Mouse (Mus musculus): ENCODE results near the gene Foxn3.

Gene Foxn3

GRCm38 (mm10) chr12:99352136-99352535 lies 211.2 kb downstream of the Foxn3 start:
- DNase-seq (ENCODE audit: low read depth, low spot score) = no peak

- no peak for DNase-seq (ENCODE audit: low read depth, low spot score)
These were observed 211.7 kb downstream of the Foxn3 start for GRCm38 (mm10) chr12:99351731-99352130.

GRCm38 (mm10) chr12:99349650-99349997 lies 213.8 kb downstream of the Foxn3 start:
- no peak for DNase-seq (ENCODE audit: low read depth, low spot score)

- DNase-seq (ENCODE audit: low read depth, low spot score) = no peak
These were observed 214.3 kb downstream of the Foxn3 start for GRCm38 (mm10) chr12:99348940-99349649.

- DNase-seq (ENCODE audit: low read depth, low spot score) = no peak
These were observed 215.9 kb downstream of the Foxn3 start for GRCm38 (mm10) chr12:99347512-99347911.

- no peak for DNase-seq (ENCODE audit: low read depth, low spot score)
These were observed 216.4 kb downstream of the Foxn3 start for GRCm38 (mm10) chr12:99346982-99347381.

- no peak for DNase-seq (ENCODE audit: low read depth, low spot score)
These were observed 218.1 kb downstream of the Foxn3 start for GRCm38 (mm10) chr12:99345323-99345722.

GRCm38 (mm10) chr12:99343378-99343777 lies 220.0 kb downstream of the Foxn3 start:
- DNase-seq (ENCODE audit: low read depth, low spot score) = no peak

- no peak for DNase-seq (ENCODE audit: low read depth, low spot score)
These were observed 221.2 kb downstream of the Foxn3 start for GRCm38 (mm10) chr12:99342160-99342559.

- DNase-seq (ENCODE audit: low read depth, low spot score) = no peak
These were observed 221.6 kb downstream of the Foxn3 start for GRCm38 (mm10) chr12:99341751-99342150.

GRCm38 (mm10) chr12:99340418-99341182 lies 222.8 kb downstream of the Foxn3 start:
- no peak for DNase-seq (ENCODE audit: low read depth, low spot score)

- peak; percentile 76 for DNase-seq (ENCODE audit: low read depth, low spot score)
These were observed 223.6 kb downstream of the Foxn3 start for GRCm38 (mm10) chr12:99339640-99340325.

GRCm38 (mm10) chr12:99338754-99339153 lies 224.6 kb downstream of the Foxn3 start:
- DNase-seq (ENCODE audit: low read depth, low spot score) = no peak

GRCm38 (mm10) chr12:99337171-99337435 lies 226.3 kb downstream of the Foxn3 start:
- DNase-seq (ENCODE audit: low read depth, low spot score) = no peak

GRCm38 (mm10) chr12:99336349-99337170 lies 226.8 kb downstream of the Foxn3 start:
- no peak for DNase-seq (ENCODE audit: low read depth, low spot score)

- DNase-seq (ENCODE audit: low read depth, low spot score) = no peak
These were observed 227.8 kb downstream of the Foxn3 start for GRCm38 (mm10) chr12:99335628-99336027.

GRCm38 (mm10) chr12:99334026-99334425 lies 229.4 kb downstream of the Foxn3 start:
- DNase-seq (ENCODE audit: low read depth, low spot score) = no peak

GRCm38 (mm10) chr12:99333304-99333968 lies 229.9 kb downstream of the Foxn3 start:
- DNase-seq (ENCODE audit: low read depth, low spot score) = no peak

GRCm38 (mm10) chr12:99332144-99332807 lies 231.1 kb downstream of the Foxn3 start:
- DNase-seq (ENCODE audit: low read depth, low spot score) = no peak

- no peak for DNase-seq (ENCODE audit: low read depth, low spot score)
These were observed 231.9 kb downstream of the Foxn3 start for GRCm38 (mm10) chr12:99331341-99331947.

Data from retina, postnatal 7 days (tissue).